Mouse (Mus musculus) neural tube, embryonic 14.5 days (tissue): ENCODE data around the gene Spns2. TPM values are rescaled to one million over a fixed set of nuclear protein-coding genes. Genes with fewer than 3 reads are reported as not detected.

Source experiments
- ATAC-seq: fragments of 200-750 bp; cut with Nextera tagmentation; 2 replicates; pipeline ENCODE4 v1.8.0; 2017; ENCODE audit warnings: low read depth, mild to moderate bottlenecking, moderate TSS enrichment, moderate library complexity
- H3K27ac ChIP-seq: fragments of 300-500 bp; sonication (generic); 2 replicates; pipeline ENCODE4 v1.5.1; 2014; ENCODE audit warnings: low read depth, mild to moderate bottlenecking, control low read depth, low read length, moderate library complexity, mixed read lengths
- H3K27me3 ChIP-seq: fragments of 300-500 bp; sonication (generic); 2 replicates; pipeline ENCODE4 v1.6.1; 2014; ENCODE audit warnings: low read length; ENCODE audit not compliant: control insufficient read depth, insufficient read depth
- H3K36me3 ChIP-seq: fragments of 300-500 bp; sonication (generic); 2 replicates; pipeline ENCODE4 v1.6.1; 2014; ENCODE audit warnings: low read length, mixed read lengths; ENCODE audit not compliant: control insufficient read depth, insufficient read depth
- H3K4me1 ChIP-seq: fragments of 300-500 bp; sonication (generic); 2 replicates; pipeline ENCODE4 v1.6.1; 2014; ENCODE audit warnings: low read length; ENCODE audit not compliant: control insufficient read depth, insufficient read depth
- H3K4me2 ChIP-seq: fragments of 300-500 bp; sonication (generic); 2 replicates; pipeline ENCODE4 v1.6.1; 2014; ENCODE audit warnings: mild to moderate bottlenecking, low read depth, low read length, control low read depth
- H3K4me3 ChIP-seq: fragments of 300-500 bp; sonication (generic); 2 replicates; pipeline ENCODE4 v1.5.1; 2014; ENCODE audit warnings: low read depth, low read length, control low read depth, mixed read lengths
- H3K9ac ChIP-seq: fragments of 300-500 bp; sonication (generic); replicated peaks from 2 replicates; pipeline ENCODE4 v1.6.1; 2014; ENCODE audit warnings: low read depth, mild to moderate bottlenecking, control low read depth, low read length, mixed read lengths
- H3K9me3 ChIP-seq: fragments of 300-500 bp; sonication (generic); 2 replicates; pipeline ENCODE4 v1.6.1; 2016; ENCODE audit warnings: low read length; ENCODE audit not compliant: control insufficient read depth
- WGBS: fragments of 180-500 bp; shearing (Covaris S2); extraction: QIAGEN DNeasy Blood & Tissue Kit; methylation state at CpG from one replicate; pipeline ENCODE4 v1.1.7; 2014; 5-methylcytosine and 5-hydroxymethylcytosine counted together
- polyA plus RNA-seq: library from polyadenylated mRNA; unstranded; fragments of >200 nt; fragmentation: Nextera tagmentation; extraction: Ambion mirVana; gene quantifications from 2 replicates; pipeline ENCODE4 v1.2.1, GENCODE M21; 2014

The Spns2 gene
- polyA plus RNA-seq = 12.1 and 15.1 TPM in 2 replicates

GRCm38 (mm10) chr11:72489881-72490301 is at the start of gene Spns2:
Spns2 (minus strand) TSS chr11:72489904.
- H3K36me3 ChIP-seq = no peaks in the 10 kb centered on the region
- H3K4me2 ChIP-seq = peak within 1 kb of the TSS; percentile 76
- no peaks in the 10 kb centered on the region for H3K27me3 ChIP-seq
- peak; percentile 90 for ATAC-seq
- H3K27ac ChIP-seq = peak within 1 kb of the TSS; percentile 89
- WGBS = under 1% methylated on average over 40 of the region's 42 CpGs
- H3K9me3 ChIP-seq = no peaks in the 10 kb centered on the region
- H3K4me3 ChIP-seq = peak within 1 kb of the TSS; percentile 73
- peaks cover 17% of the 10 kb centered on the region for H3K4me1 ChIP-seq
- peak within 1 kb of the TSS; percentile 95 for H3K9ac ChIP-seq

GRCm38 (mm10) chr11:72538811-72539210 is 49.1 kb upstream of the Spns2 start:
- H3K9me3 ChIP-seq = no peaks in the 10 kb centered on the region
- WGBS = 93% methylated on average over 7 of the region's 7 CpGs
- no peaks in the 10 kb centered on the region for H3K36me3 ChIP-seq
- H3K4me2 ChIP-seq = no peak overlapping the region
- no peak overlapping the region for H3K4me3 ChIP-seq
- no peaks in the 10 kb centered on the region for H3K4me1 ChIP-seq
- no peak for ATAC-seq
- no peak overlapping the region for H3K27ac ChIP-seq
- H3K9ac ChIP-seq = no peak overlapping the region
- H3K27me3 ChIP-seq = no peaks in the 10 kb centered on the region

- no peak overlapping the region for H3K9ac ChIP-seq
- 75% methylated on average over 8 of the region's 8 CpGs for whole genome bisulfite sequencing
- H3K36me3 ChIP-seq = no peaks in the 10 kb centered on the region
- ATAC-seq = no peak
- H3K4me3 ChIP-seq = no peak overlapping the region
- H3K4me2 ChIP-seq = no peak overlapping the region
- H3K9me3 ChIP-seq = no peaks in the 10 kb centered on the region
- no peaks in the 10 kb centered on the region for H3K4me1 ChIP-seq
- no peaks in the 10 kb centered on the region for H3K27me3 ChIP-seq
- H3K27ac ChIP-seq = no peak overlapping the region
Measured at GRCm38 (mm10) chr11:72538037-72538755, 48.5 kb upstream of the Spns2 start.

- ATAC-seq = no peak
Measured at GRCm38 (mm10) chr11:72537503-72537902, 47.8 kb upstream of the Spns2 start.

GRCm38 (mm10) chr11:72535519-72535918 is 45.8 kb upstream of the Spns2 start:
- Histone ChIP-seq H3K4me1 (no peaks in the 10 kb centered on the region), H3K36me3 (no peaks in the 10 kb centered on the region)
- no peak for ATAC-seq

More at GRCm38 (mm10) chr11:72537503-72537902, 47.8 kb upstream of the Spns2 start:
- H3K4me2 ChIP-seq = no peak overlapping the region
- H3K27me3 ChIP-seq = no peaks in the 10 kb centered on the region
- 89% methylated on average over 2 of the region's 2 CpGs for WGBS
- no peak overlapping the region for H3K9ac ChIP-seq
- no peaks in the 10 kb centered on the region for H3K9me3 ChIP-seq
- no peak overlapping the region for H3K27ac ChIP-seq
- H3K4me1 ChIP-seq = no peaks in the 10 kb centered on the region
- no peak overlapping the region for H3K4me3 ChIP-seq
- no peaks in the 10 kb centered on the region for H3K36me3 ChIP-seq

GRCm38 (mm10) chr11:72532890-72533289 is 43.2 kb upstream of the Spns2 start:
- H3K4me3 ChIP-seq = no peak overlapping the region
- no peak overlapping the region for H3K27ac ChIP-seq
- no peak overlapping the region for H3K4me2 ChIP-seq
- no peaks in the 10 kb centered on the region for H3K9me3 ChIP-seq
- no peaks in the 10 kb centered on the region for H3K4me1 ChIP-seq
- ATAC-seq = no peak
- H3K9ac ChIP-seq = no peak overlapping the region
- no peaks in the 10 kb centered on the region for H3K27me3 ChIP-seq
- H3K36me3 ChIP-seq = no peaks in the 10 kb centered on the region
- WGBS = 89% methylated on average over 3 of the region's 3 CpGs

More at GRCm38 (mm10) chr11:72535519-72535918, 45.8 kb upstream of the Spns2 start:
- Histone ChIP-seq H3K4me3 (no peak overlapping the region), H3K9me3 (no peaks in the 10 kb centered on the region), H3K27me3 (no peaks in the 10 kb centered on the region), H3K4me2 (no peak overlapping the region), H3K27ac (no peak overlapping the region), H3K9ac (no peak overlapping the region)
- 72% methylated on average over 3 of the region's 3 CpGs for WGBS

- Histone ChIP-seq H3K9ac (no peak overlapping the region), H3K27ac (no peak overlapping the region), H3K9me3 (no peaks in the 10 kb centered on the region), H3K4me1 (no peaks in the 10 kb centered on the region), H3K27me3 (no peaks in the 10 kb centered on the region), H3K4me2 (no peak overlapping the region), H3K4me3 (no peak overlapping the region), H3K36me3 (no peaks in the 10 kb centered on the region)
- WGBS = 85% methylated on average over 1 of the region's 1 CpGs
- no peak for ATAC-seq
Measured at GRCm38 (mm10) chr11:72531632-72532031, 41.9 kb upstream of the Spns2 start.

- H3K4me3 ChIP-seq = no peak overlapping the region
- no peak overlapping the region for H3K9ac ChIP-seq
- no peak for ATAC-seq
- H3K27ac ChIP-seq = no peak overlapping the region
- H3K9me3 ChIP-seq = no peaks in the 10 kb centered on the region
- H3K4me1 ChIP-seq = no peaks in the 10 kb centered on the region
- no peaks in the 10 kb centered on the region for H3K36me3 ChIP-seq
- no peaks in the 10 kb centered on the region for H3K27me3 ChIP-seq
- no peak overlapping the region for H3K4me2 ChIP-seq
- WGBS = 87% methylated on average over 5 of the region's 5 CpGs
Measured at GRCm38 (mm10) chr11:72531144-72531543, 41.4 kb upstream of the Spns2 start.

GRCm38 (mm10) chr11:72526190-72526589 is 36.5 kb upstream of the Spns2 start:
- WGBS = 92% methylated on average over 4 of the region's 4 CpGs
- no peak for ATAC-seq
- Histone ChIP-seq H3K9ac (no peak overlapping the region), H3K4me1 (no peaks in the 10 kb centered on the region), H3K27ac (no peak overlapping the region), H3K4me2 (no peak overlapping the region), H3K36me3 (no peaks in the 10 kb centered on the region), H3K27me3 (no peaks in the 10 kb centered on the region), H3K9me3 (no peaks in the 10 kb centered on the region), H3K4me3 (no peak overlapping the region)
